Mouse (Mus musculus) cerebellum, adult 2 months (tissue): ENCODE data around the gene Hmcn2. TPM values are rescaled to one million over a fixed set of nuclear protein-coding genes. Genes with fewer than 3 reads are reported as not detected.

Experiments used
- DNase-seq, 2 experiments: peaks; one replicate each; pipeline ENCODE4 v3.0.0; 2021
- H3K27ac ChIP-seq: fragments of 200-500 bp; 2 replicates; pipeline ENCODE4 v1.5.1; 2012; ENCODE audit warnings: low read length, control low read depth, inconsistent platforms; ENCODE audit not compliant: insufficient read depth
- H3K27me3 ChIP-seq: fragments of 200-500 bp; 2 replicates; pipeline ENCODE4 v1.6.1; 2012; ENCODE audit warnings: inconsistent platforms, mild to moderate bottlenecking, low read length, moderate library complexity; ENCODE audit not compliant: control insufficient read depth, insufficient read depth
- H3K4me1 ChIP-seq: fragments of 200-500 bp; 2 replicates; pipeline ENCODE4 v1.6.1; 2011; ENCODE audit warnings: low read length; ENCODE audit not compliant: control insufficient read depth, insufficient read depth
- H3K4me3 ChIP-seq: fragments of 200-500 bp; replicated peaks from 2 replicates; pipeline ENCODE3; 2011; ENCODE audit warnings: mild to moderate bottlenecking, low read depth, low read length, control low read depth; ENCODE audit not compliant: insufficient read depth
- CTCF ChIP-seq: fragments of 200-500 bp; IDR thresholded peaks from 2 replicates; pipeline ENCODE4 v1.5.1; 2011; ENCODE audit warnings: low read depth, mild to moderate bottlenecking, control low read depth, low read length, moderate library complexity, borderline replicate concordance; ENCODE audit not compliant: insufficient read depth
- POLR2A ChIP-seq: fragments of 200-500 bp; IDR thresholded peaks from 2 replicates; pipeline ENCODE4 v1.6.1; 2011; ENCODE audit warnings: low read length, control low read depth, borderline replicate concordance; ENCODE audit not compliant: insufficient read depth
- WGBS: fragments of 180-500 bp; shearing (Covaris S2); methylation state at CpG from one replicate; pipeline ENCODE4 v1.1.7; 2018; 5-methylcytosine and 5-hydroxymethylcytosine counted together
- polyA plus RNA-seq: library from polyadenylated mRNA; depleted of rRNA; stranded (reverse); fragments of >200 nt; gene quantifications from 2 replicates; pipeline ENCODE4 v1.2.3, GENCODE M21; 2012

Gene Hmcn2
- polyA plus RNA-seq, 1 experiment = 0.59 TPM

GRCm38 (mm10) chr2:31374415-31374814 lies 60.2 kb downstream of the Hmcn2 start:
- TF ChIP-seq CTCF (no peak), POLR2A (no peak)
- H3K27me3 ChIP-seq = no peaks in the 10 kb centered on the region
- H3K27ac ChIP-seq = no peak overlapping the region
- WGBS = 67% methylated on average over 1 of the region's 1 CpGs
- no peak overlapping the region for H3K4me3 ChIP-seq
- H3K4me1 ChIP-seq = peaks cover 3% of the 10 kb centered on the region
- DNase-seq = no peak

DNA sequence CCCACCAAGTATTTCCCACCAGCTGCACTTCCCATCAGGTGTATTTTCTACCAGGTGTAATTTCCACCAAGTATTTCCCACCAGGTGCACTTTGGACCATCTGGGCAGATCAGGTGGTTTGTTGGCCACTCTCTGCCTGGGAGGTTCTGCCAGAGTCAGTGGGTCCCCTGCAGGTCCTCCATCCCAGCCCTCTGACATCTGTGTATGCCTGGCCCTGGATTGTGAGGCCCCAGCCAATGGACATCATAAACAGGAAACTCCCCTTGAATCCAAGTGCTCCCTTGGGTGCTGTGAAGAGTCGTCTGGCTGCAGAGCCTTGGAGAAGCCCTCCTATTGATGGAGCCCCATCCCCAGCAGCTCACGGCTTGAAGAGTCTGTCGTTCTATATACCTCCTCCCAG lies 61.8 kb downstream of the Hmcn2 start:
- 17% methylated on average over 3 of the region's 3 CpGs for WGBS
- no peak overlapping the region for H3K27ac ChIP-seq
- H3K4me1 ChIP-seq = peaks cover 6% of the 10 kb centered on the region
- H3K4me3 ChIP-seq = no peak overlapping the region
- no peaks in the 10 kb centered on the region for H3K27me3 ChIP-seq
- TF ChIP-seq CTCF (no peak), POLR2A (no peak)
- DNase-seq = peak in 1 of 2 experiments; percentile 30

GRCm38 (mm10) chr2:31377481-31377880 lies 63.3 kb downstream of the Hmcn2 start:
- Histone ChIP-seq H3K27me3 (no peaks in the 10 kb centered on the region), H3K4me1 (peaks cover 16% of the 10 kb centered on the region), H3K27ac (no peak overlapping the region), H3K4me3 (no peak overlapping the region)
- DNase-seq = no peak
- 67% methylated on average over 2 of the region's 2 CpGs for WGBS
- no peak for TF ChIP-seq CTCF
- no peak for TF ChIP-seq POLR2A

DNA sequence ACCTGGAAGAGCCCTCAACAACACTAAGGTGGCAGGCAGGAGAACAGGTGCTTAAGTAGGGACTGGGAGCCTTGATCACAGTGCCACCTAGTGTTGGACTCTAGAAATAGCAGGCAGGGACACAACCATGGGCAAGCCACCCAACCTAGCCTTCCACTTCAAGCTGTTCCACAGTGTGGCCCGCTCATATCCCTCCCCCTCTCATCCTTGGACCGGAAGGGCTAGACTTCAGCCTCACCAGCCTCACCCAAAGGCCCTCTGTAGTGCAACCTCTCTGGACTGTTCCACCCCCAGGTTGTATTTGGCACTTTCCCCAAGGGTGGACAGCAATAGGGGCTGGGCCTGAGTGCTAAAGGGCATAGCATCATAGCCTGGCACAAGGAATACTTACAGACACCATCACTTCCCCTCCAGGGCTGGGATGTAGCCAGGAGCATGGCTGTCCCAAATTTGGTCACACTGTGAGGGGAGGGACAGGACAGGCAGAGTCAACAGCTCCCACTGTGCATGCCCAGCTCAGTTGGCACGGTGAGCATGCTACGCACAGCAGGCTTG lies 67.2 kb downstream of the Hmcn2 start:
- Histone ChIP-seq H3K27ac (no peak overlapping the region), H3K27me3 (no peaks in the 10 kb centered on the region), H3K4me1 (peaks cover 16% of the 10 kb centered on the region), H3K4me3 (no peak overlapping the region)
- TF ChIP-seq CTCF (peak; percentile 92), POLR2A (no peak)
- 3% methylated on average over 4 of the region's 4 CpGs for WGBS
- DNase-seq = peak; percentile 82 to 91

DNA sequence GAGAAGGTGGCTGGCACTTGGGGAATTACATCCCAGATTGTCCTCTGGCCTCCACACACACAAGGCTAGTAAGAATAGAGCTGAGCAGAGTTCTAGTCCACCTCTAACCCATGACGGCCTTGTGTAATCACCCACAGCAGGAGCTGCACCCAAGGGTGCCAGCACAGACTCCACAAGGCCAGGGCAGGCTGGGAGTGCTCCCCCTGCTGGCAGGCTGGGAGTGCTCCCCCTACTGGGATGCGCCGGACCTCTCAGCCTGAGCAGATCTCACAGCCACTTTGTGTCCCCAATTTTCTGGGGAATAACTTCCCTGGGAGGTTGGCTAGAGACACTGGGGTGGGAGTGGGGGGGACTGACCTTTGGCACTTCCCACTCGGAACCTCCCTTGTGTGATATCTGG lies 68.7 kb downstream of the Hmcn2 start:
- Histone ChIP-seq H3K4me3 (no peak overlapping the region), H3K27me3 (no peaks in the 10 kb centered on the region), H3K4me1 (peaks cover 13% of the 10 kb centered on the region), H3K27ac (no peak overlapping the region)
- DNase-seq = peak; percentile 14 to 36
- WGBS = 42% methylated on average over 4 of the region's 4 CpGs
- TF ChIP-seq CTCF (peak; percentile 58), POLR2A (no peak)

DNA sequence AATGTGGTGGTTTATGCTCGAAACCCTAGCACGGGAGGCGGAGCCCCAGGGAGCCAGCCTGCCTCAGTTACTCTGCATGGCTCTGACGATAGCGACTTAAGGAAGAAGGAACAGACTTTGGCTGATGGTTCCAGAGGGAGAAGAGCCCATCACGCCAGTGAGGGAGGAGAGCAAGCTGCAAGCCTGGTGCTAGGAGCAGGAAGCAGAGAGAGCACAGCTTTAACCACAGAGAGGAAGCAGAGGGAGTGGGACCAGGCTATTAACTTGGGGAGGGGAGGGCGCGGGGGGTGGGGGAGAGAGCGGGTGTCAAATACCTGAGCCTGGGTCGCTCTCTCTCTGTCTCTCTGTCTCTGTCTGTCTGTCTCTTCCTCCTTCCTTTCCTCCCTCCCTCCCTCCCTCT lies 102.8 kb downstream of the Hmcn2 start:
- no peak for DNase-seq
- no peaks in the 10 kb centered on the region for H3K4me1 ChIP-seq
- no peak for TF ChIP-seq POLR2A
- no peak for TF ChIP-seq CTCF
- no peaks in the 10 kb centered on the region for H3K27me3 ChIP-seq
- H3K27ac ChIP-seq = no peak overlapping the region
- no peak overlapping the region for H3K4me3 ChIP-seq
- WGBS = 71% methylated on average over 10 of the region's 10 CpGs

- 73% methylated on average over 5 of the region's 5 CpGs for WGBS
- H3K4me1 ChIP-seq = no peaks in the 10 kb centered on the region
- DNase-seq = no peak
- TF ChIP-seq CTCF = no peak
- TF ChIP-seq POLR2A = no peak
- H3K27ac ChIP-seq = no peak overlapping the region
- no peak overlapping the region for H3K4me3 ChIP-seq
- H3K27me3 ChIP-seq = no peaks in the 10 kb centered on the region
Measured at GRCm38 (mm10) chr2:31418021-31418420, 103.8 kb downstream of the Hmcn2 start.

GRCm38 (mm10) chr2:31418571-31418970 lies 104.4 kb downstream of the Hmcn2 start:
- Histone ChIP-seq H3K27me3 (no peaks in the 10 kb centered on the region), H3K27ac (no peak overlapping the region)
- 31% methylated on average over 8 of the region's 8 CpGs for WGBS

More at GRCm38 (mm10) chr2:31418571-31418970, 104.4 kb downstream of the Hmcn2 start:
- no peak for TF ChIP-seq POLR2A
- no peak for TF ChIP-seq CTCF
- DNase-seq = no peak
- Histone ChIP-seq H3K4me1 (no peaks in the 10 kb centered on the region), H3K4me3 (no peak overlapping the region)
